Mouse (Mus musculus): ENCODE data around the gene Gstp3. TPM values are rescaled to one million over a fixed set of nuclear protein-coding genes. Genes with fewer than 3 reads are reported as not detected.

The Gstp3 gene
- polyA plus RNA-seq, 1 experiment from 2014 or later: 0.49 TPM

- 62% methylated on average over 12 of the region's 12 CpGs for WGBS
- Histone ChIP-seq H3K27me3 (ENCODE audit: insufficient read depth, low read length) (no peaks in the 10 kb centered on the region), H3K36me3 (ENCODE audit: insufficient read depth, low read length) (peaks cover 4% of the 10 kb centered on the region), H3K9me3 (ENCODE audit: low read length) (no peaks in the 10 kb centered on the region), H3K4me3 (ENCODE audit: low read length) (0 out of 2 replicates have a peak overlapping the region, but pooled peaks have one; percentile 0), H3K9ac (replicated peaks; ENCODE audit: low read length) (no peak overlapping the region), H3K4me1 (ENCODE audit: insufficient read depth, low read length) (peaks cover 20% of the 10 kb centered on the region), H3K4me2 (replicated peaks; ENCODE audit: low read depth, low read length) (peak overlapping the region; percentile 35), H3K27ac (ENCODE audit: low read length) (no peak overlapping the region)
- no peak for ATAC-seq (ENCODE audit: low FRiP score, low TSS enrichment)
Measured at GRCm38 (mm10) chr19:4036327-4037045, 22.9 kb downstream of the Gstp3 start.

DNA sequence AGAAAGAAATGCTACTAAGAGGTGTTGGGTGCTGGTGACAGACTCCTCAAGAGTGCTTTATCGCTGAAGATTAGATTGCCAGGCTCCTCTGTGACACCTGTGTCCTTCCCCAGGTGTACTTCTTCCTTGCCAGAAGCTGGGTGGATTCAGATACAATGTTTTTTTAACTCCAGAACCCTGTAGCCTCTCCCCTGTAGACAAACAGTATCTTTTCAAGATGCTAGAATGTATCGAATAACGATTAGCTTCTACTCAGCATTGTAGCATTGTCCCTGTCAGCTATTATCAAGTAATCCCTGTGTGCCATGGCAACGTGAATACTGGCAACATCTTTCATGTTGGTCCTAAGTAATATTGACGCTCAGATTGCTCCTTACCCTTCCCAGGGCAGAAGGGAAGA is 25.6 kb downstream of the Gstp3 start:
- Histone ChIP-seq H3K4me3 (ENCODE audit: low read length) (no peak overlapping the region), H3K27me3 (ENCODE audit: insufficient read depth, low read length) (no peaks in the 10 kb centered on the region), H3K36me3 (ENCODE audit: insufficient read depth, low read length) (peaks cover 4% of the 10 kb centered on the region), H3K4me1 (ENCODE audit: insufficient read depth, low read length) (peaks cover 20% of the 10 kb centered on the region), H3K9me3 (ENCODE audit: low read length) (no peaks in the 10 kb centered on the region), H3K9ac (replicated peaks; ENCODE audit: low read length) (no peak overlapping the region), H3K4me2 (replicated peaks; ENCODE audit: low read depth, low read length) (no peak overlapping the region), H3K27ac (ENCODE audit: low read length) (no peak overlapping the region)
- 66% methylated on average over 5 of the region's 5 CpGs for WGBS
- ATAC-seq (ENCODE audit: low FRiP score, low TSS enrichment): no peak

- H3K4me3 ChIP-seq (ENCODE audit: low read length): no peak overlapping the region
- no peaks in the 10 kb centered on the region for H3K9me3 ChIP-seq (ENCODE audit: low read length)
- peaks cover 4% of the 10 kb centered on the region for H3K36me3 ChIP-seq (ENCODE audit: insufficient read depth, low read length)
- H3K4me2 ChIP-seq (replicated peaks; ENCODE audit: low read depth, low read length): no peak overlapping the region
- no peak overlapping the region for H3K27ac ChIP-seq (ENCODE audit: low read length)
- 62% methylated on average over 3 of the region's 3 CpGs for WGBS
- H3K4me1 ChIP-seq (ENCODE audit: insufficient read depth, low read length): peaks cover 18% of the 10 kb centered on the region
- ATAC-seq (ENCODE audit: low FRiP score, low TSS enrichment): no peak
- H3K9ac ChIP-seq (replicated peaks; ENCODE audit: low read length): no peak overlapping the region
- no peaks in the 10 kb centered on the region for H3K27me3 ChIP-seq (ENCODE audit: insufficient read depth, low read length)
Measured at GRCm38 (mm10) chr19:4033298-4033697, 26.1 kb downstream of the Gstp3 start.

DNA sequence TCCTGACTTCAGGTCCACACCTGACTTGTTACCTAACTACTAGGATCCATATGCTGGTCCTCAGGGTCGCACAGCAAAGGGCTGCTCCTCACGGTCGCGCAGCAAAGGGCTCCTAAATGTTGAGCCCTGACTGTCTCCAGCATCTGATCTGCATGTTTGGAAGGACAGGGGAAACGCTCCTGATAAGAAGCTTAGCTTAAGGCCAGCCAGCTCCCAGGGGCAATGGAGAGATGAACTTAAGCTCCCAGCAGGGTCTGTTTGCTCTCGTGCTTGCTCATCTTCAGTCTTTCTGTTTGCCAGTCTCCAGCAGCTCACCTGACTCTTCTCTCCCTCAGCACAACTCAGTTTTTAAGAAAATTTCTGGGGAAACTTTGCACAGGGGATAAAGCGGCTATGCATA is 26.7 kb downstream of the Gstp3 start:
- H3K36me3 ChIP-seq (ENCODE audit: insufficient read depth, low read length): peaks cover 4% of the 10 kb centered on the region
- H3K4me2 ChIP-seq (replicated peaks; ENCODE audit: low read depth, low read length): no peak overlapping the region
- H3K27ac ChIP-seq (ENCODE audit: low read length): no peak overlapping the region
- H3K9me3 ChIP-seq (ENCODE audit: low read length): no peaks in the 10 kb centered on the region
- H3K9ac ChIP-seq (replicated peaks; ENCODE audit: low read length): no peak overlapping the region
- H3K4me1 ChIP-seq (ENCODE audit: insufficient read depth, low read length): peaks cover 14% of the 10 kb centered on the region
- WGBS: 72% methylated on average over 7 of the region's 7 CpGs
- ATAC-seq (ENCODE audit: low FRiP score, low TSS enrichment): no peak
- no peaks in the 10 kb centered on the region for H3K27me3 ChIP-seq (ENCODE audit: insufficient read depth, low read length)
- H3K4me3 ChIP-seq (ENCODE audit: low read length): no peak overlapping the region

GRCm38 (mm10) chr19:4027576-4027975 is 31.8 kb downstream of the Gstp3 start:
- Histone ChIP-seq H3K9me3 (ENCODE audit: low read length) (peaks cover 5% of the 10 kb centered on the region; the same call in 1 of the 2 replicates), H3K4me2 (replicated peaks; ENCODE audit: low read depth, low read length) (no peak overlapping the region), H3K27ac (ENCODE audit: low read length) (no peak overlapping the region), H3K9ac (replicated peaks; ENCODE audit: low read length) (no peak overlapping the region), H3K4me1 (ENCODE audit: insufficient read depth, low read length) (no peaks in the 10 kb centered on the region), H3K4me3 (ENCODE audit: low read length) (no peak overlapping the region), H3K36me3 (ENCODE audit: insufficient read depth, low read length) (no peaks in the 10 kb centered on the region), H3K27me3 (ENCODE audit: insufficient read depth, low read length) (no peaks in the 10 kb centered on the region)
- no peak for ATAC-seq (ENCODE audit: low FRiP score, low TSS enrichment)

GRCm38 (mm10) chr19:4023185-4023584 is 36.2 kb downstream of the Gstp3 start:
- ATAC-seq (ENCODE audit: low FRiP score, low TSS enrichment): no peak
- H3K4me2 ChIP-seq (replicated peaks; ENCODE audit: low read depth, low read length): no peak overlapping the region
- H3K9me3 ChIP-seq (ENCODE audit: low read length): peaks cover 5% of the 10 kb centered on the region; the same call in 1 of the 2 replicates
- H3K27me3 ChIP-seq (ENCODE audit: insufficient read depth, low read length): no peaks in the 10 kb centered on the region
- H3K4me1 ChIP-seq (ENCODE audit: insufficient read depth, low read length): no peaks in the 10 kb centered on the region
- H3K27ac ChIP-seq (ENCODE audit: low read length): no peak overlapping the region
- H3K9ac ChIP-seq (replicated peaks; ENCODE audit: low read length): no peak overlapping the region
- WGBS: 70% methylated on average over 7 of the region's 7 CpGs
- H3K4me3 ChIP-seq (ENCODE audit: low read length): no peak overlapping the region
- H3K36me3 ChIP-seq (ENCODE audit: insufficient read depth, low read length): no peaks in the 10 kb centered on the region

- WGBS: 35% methylated on average over 18 of the region's 18 CpGs
- H3K27me3 ChIP-seq (ENCODE audit: insufficient read depth, low read length): no peaks in the 10 kb centered on the region
- H3K9me3 ChIP-seq (ENCODE audit: low read length): no peaks in the 10 kb centered on the region
- no peaks in the 10 kb centered on the region for H3K4me1 ChIP-seq (ENCODE audit: insufficient read depth, low read length)
- H3K4me3 ChIP-seq (ENCODE audit: low read length): no peak overlapping the region
- ATAC-seq (ENCODE audit: low FRiP score, low TSS enrichment): peak; percentile 90
- H3K27ac ChIP-seq (ENCODE audit: low read length): no peak overlapping the region
- no peak overlapping the region for H3K4me2 ChIP-seq (replicated peaks; ENCODE audit: low read depth, low read length)
- H3K36me3 ChIP-seq (ENCODE audit: insufficient read depth, low read length): no peaks in the 10 kb centered on the region
- no peak overlapping the region for H3K9ac ChIP-seq (replicated peaks; ENCODE audit: low read length)
Measured at GRCm38 (mm10) chr19:4018743-4019583, 40.4 kb downstream of the Gstp3 start.

DNA sequence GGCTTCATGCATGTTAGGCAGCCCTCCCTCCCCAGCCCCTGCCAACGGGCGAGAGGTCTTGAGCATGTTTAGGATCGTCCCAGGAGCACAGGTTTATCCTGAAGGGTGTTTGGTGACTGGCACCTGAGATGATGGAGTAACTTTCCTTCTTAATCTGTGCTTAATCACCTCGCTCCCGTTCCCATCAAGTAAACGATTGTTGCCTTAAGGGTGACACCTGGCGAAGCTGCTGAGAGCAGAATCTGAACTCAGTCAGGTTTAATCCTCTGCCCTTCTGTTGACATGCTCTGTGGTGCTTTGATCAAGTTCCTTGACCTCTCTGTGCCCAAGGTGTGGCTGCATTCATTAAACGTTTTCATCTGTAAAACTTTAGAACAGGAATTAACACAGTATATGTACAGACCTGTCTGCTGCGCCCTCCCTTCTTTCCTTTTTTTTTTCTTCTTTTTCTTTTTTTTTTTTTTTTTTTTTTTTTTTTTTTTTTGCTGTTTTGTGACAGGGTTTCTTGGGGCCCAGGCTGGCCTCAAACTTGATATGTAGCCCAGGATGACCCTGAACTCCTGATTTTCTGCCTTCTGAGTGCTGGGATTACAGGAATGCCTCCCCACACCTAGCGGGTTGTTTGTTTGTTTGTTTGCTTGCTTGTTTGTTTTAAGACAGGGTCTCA is 41.3 kb downstream of the Gstp3 start:
- H3K9me3 ChIP-seq (ENCODE audit: low read length): no peaks in the 10 kb centered on the region
- H3K9ac ChIP-seq (replicated peaks; ENCODE audit: low read length): no peak overlapping the region
- no peaks in the 10 kb centered on the region for H3K27me3 ChIP-seq (ENCODE audit: insufficient read depth, low read length)
- 63% methylated on average over 10 of the region's 10 CpGs for WGBS
- no peak overlapping the region for H3K4me2 ChIP-seq (replicated peaks; ENCODE audit: low read depth, low read length)
- no peak overlapping the region for H3K4me3 ChIP-seq (ENCODE audit: low read length)
- no peaks in the 10 kb centered on the region for H3K36me3 ChIP-seq (ENCODE audit: insufficient read depth, low read length)
- H3K27ac ChIP-seq (ENCODE audit: low read length): no peak overlapping the region
- no peaks in the 10 kb centered on the region for H3K4me1 ChIP-seq (ENCODE audit: insufficient read depth, low read length)
- no peak for ATAC-seq (ENCODE audit: low FRiP score, low TSS enrichment)

DNA sequence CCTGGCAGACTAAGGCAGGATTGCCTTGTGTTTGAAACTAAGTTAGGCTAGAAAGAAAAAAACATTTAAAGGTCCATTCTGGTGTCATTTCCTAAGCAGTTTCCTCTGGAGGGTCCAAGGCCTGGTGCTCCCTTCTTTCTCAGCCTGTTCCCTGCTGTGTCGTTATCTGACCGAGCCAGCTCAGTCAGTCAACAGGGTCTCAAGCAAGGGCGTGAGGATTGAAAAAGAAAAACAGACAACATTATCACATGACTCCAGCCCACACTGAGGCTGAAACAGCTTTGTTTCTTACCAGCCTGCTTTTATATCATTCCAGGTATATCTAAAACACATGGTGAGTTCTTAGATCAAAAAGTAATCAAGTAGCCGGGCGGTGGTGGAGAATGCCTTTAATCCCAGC is 43.7 kb downstream of the Gstp3 start:
- H3K36me3 ChIP-seq (ENCODE audit: insufficient read depth, low read length): 0 out of 2 replicates have a peak, but pooled peaks cover 3% of the 10 kb centered on the region
- WGBS: 69% methylated on average over 5 of the region's 5 CpGs
- ATAC-seq (ENCODE audit: low FRiP score, low TSS enrichment): no peak

More for the DNA sequence above, 43.7 kb downstream of the Gstp3 start:
- Histone ChIP-seq H3K9me3 (ENCODE audit: low read length) (no peaks in the 10 kb centered on the region), H3K9ac (replicated peaks; ENCODE audit: low read length) (no peak overlapping the region), H3K4me1 (ENCODE audit: insufficient read depth, low read length) (peaks cover 7% of the 10 kb centered on the region), H3K27me3 (ENCODE audit: insufficient read depth, low read length) (no peaks in the 10 kb centered on the region), H3K4me2 (replicated peaks; ENCODE audit: low read depth, low read length) (no peak overlapping the region), H3K4me3 (ENCODE audit: low read length) (no peak overlapping the region), H3K27ac (ENCODE audit: low read length) (no peak overlapping the region)

Data from kidney, embryonic 16.5 days (tissue).